Comparison of ENCODE assay signal across 10 mouse cellular contexts in genomic region chr4:137189058-137189457, GRCm38 (mm10).
DNase-seq lines count a peak whose midpoint lies in the region; ATAC-seq and TF ChIP-seq lines count a peak whose summit lies in the region.
"Had no signal": no experiment of that assay in that cellular context is flagged by ENCODE, and none has a peak within 500 bp of the region (broad histone marks: within the 10 kb centered on the region; RNA-seq: fewer than 3 reads in every experiment).

No protein-coding gene starts in this region.

- peaks cover 15% of the 10 kb centered on the region for H3K4me1 ChIP-seq in heart, embryonic 12.5 days (replicated peaks)
- H3K4me1 ChIP-seq in midbrain, postnatal 0 days (ENCODE audit: insufficient read depth, low read length): no peaks in the 10 kb centered on the region
- H3K4me1 ChIP-seq in midbrain, embryonic 10.5 days: peaks cover 13% of the 10 kb centered on the region
- no peaks in the 10 kb centered on the region for H3K4me1 ChIP-seq in liver, embryonic 11.5 days (replicated peaks; ENCODE audit: control insufficient read depth, insufficient read depth, low read length)

- WGBS in heart, embryonic 12.5 days: 63% methylated on average over 6 of the region's 6 CpGs
- 72% methylated on average over 6 of the region's 6 CpGs for WGBS in midbrain, postnatal 0 days
- 77% methylated on average over 6 of the region's 6 CpGs for WGBS in midbrain, embryonic 10.5 days
- WGBS in liver, embryonic 11.5 days: 45% methylated on average over 6 of the region's 6 CpGs

- peak; percentile 36 to 55 for DNase-seq in heart, adult 18-20 months
- DNase-seq in midbrain, postnatal 0 days (ENCODE audit: low spot score): no peak
- DNase-seq in midbrain, embryonic 10.5 days (ENCODE audit: low spot score): no peak
- DNase-seq in gastrocnemius, postnatal 14 days: peak; percentile 66
- DNase-seq in thymus, postnatal 36 days: peak; percentile 76 to 82
- DNase-seq in liver, embryonic 11.5 days (ENCODE audit: low spot score): no peak
- no peak for DNase-seq in layer of hippocampus, adult 11-12 months (ENCODE audit: low spot score)
- DNase-seq: lung, postnatal 36 days had no signal

- no peak for ATAC-seq in heart, embryonic 12.5 days (ENCODE audit: insufficient number of reproducible peaks, low FRiP score)
- no peak for ATAC-seq in midbrain, postnatal 0 days (ENCODE audit: low FRiP score)
- ATAC-seq in liver, embryonic 11.5 days (replicated peaks; ENCODE audit: low FRiP score): no peak

- H3K9ac ChIP-seq in heart, embryonic 12.5 days: no peak overlapping the region
- H3K9ac ChIP-seq in midbrain, postnatal 0 days (replicated peaks; ENCODE audit: low read length, poor library complexity, severe bottlenecking): no peak overlapping the region
- H3K9ac ChIP-seq in liver, embryonic 11.5 days (ENCODE audit: low read depth, low read length): no peak overlapping the region

- H3K9me3 ChIP-seq in heart, embryonic 12.5 days (replicated peaks): no peaks in the 10 kb centered on the region
- no peaks in the 10 kb centered on the region for H3K9me3 ChIP-seq in midbrain, postnatal 0 days (ENCODE audit: low read length)
- H3K9me3 ChIP-seq in midbrain, embryonic 10.5 days (replicated peaks): no peaks in the 10 kb centered on the region
- H3K9me3 ChIP-seq in liver, embryonic 11.5 days (ENCODE audit: control insufficient read depth, low read length): no peaks in the 10 kb centered on the region

- H3K4me2 ChIP-seq in heart, embryonic 12.5 days: no peak overlapping the region
- H3K4me2 ChIP-seq in midbrain, postnatal 0 days (ENCODE audit: low read depth, low read length, poor library complexity, severe bottlenecking): no peak overlapping the region
- H3K4me2 ChIP-seq in liver, embryonic 11.5 days: no peak overlapping the region

- no peak overlapping the region for H3K4me3 ChIP-seq in heart, embryonic 12.5 days
- no peak overlapping the region for H3K4me3 ChIP-seq in midbrain, postnatal 0 days (ENCODE audit: low read depth, low read length)
- no peak overlapping the region for H3K4me3 ChIP-seq in midbrain, embryonic 10.5 days
- no peak overlapping the region for H3K4me3 ChIP-seq in liver, embryonic 11.5 days (ENCODE audit: low read depth, low read length)
- H3K4me3 ChIP-seq: erythroblast, embryonic 14.5 days had no signal

- no peaks in the 10 kb centered on the region for H3K36me3 ChIP-seq in heart, embryonic 12.5 days
- no peaks in the 10 kb centered on the region for H3K36me3 ChIP-seq in midbrain, postnatal 0 days (ENCODE audit: insufficient read depth, low read length)
- no peaks in the 10 kb centered on the region for H3K36me3 ChIP-seq in midbrain, embryonic 10.5 days
- H3K36me3 ChIP-seq in liver, embryonic 11.5 days (ENCODE audit: control insufficient read depth, insufficient read depth, low read length): no peaks in the 10 kb centered on the region

- intact Hi-C loops in gastrocnemius, postnatal 14 days (cut with DNase I; ENCODE audit: low total_unique reads): no loop called here

- peak; percentile 14; the same call in 1 of the 2 replicates for TF ChIP-seq CTCF in midbrain, postnatal 0 days (IDR thresholded peaks at IDR 0.05)

- peaks cover 4% of the 10 kb centered on the region; the same call in 1 of the 2 replicates for H3K27me3 ChIP-seq in heart, embryonic 12.5 days (replicated peaks)
- no peaks in the 10 kb centered on the region for H3K27me3 ChIP-seq in midbrain, postnatal 0 days (ENCODE audit: insufficient read depth, low read length)
- 0 out of 2 replicates have a peak, but pooled peaks cover 7% of the 10 kb centered on the region for H3K27me3 ChIP-seq in midbrain, embryonic 10.5 days (ENCODE audit: low read depth, poor library complexity, severe bottlenecking)
- H3K27me3 ChIP-seq in liver, embryonic 11.5 days (replicated peaks; ENCODE audit: control insufficient read depth, insufficient read depth, low read length): 0 out of 2 replicates have a peak, but pooled peaks cover 3% of the 10 kb centered on the region

- no peak overlapping the region for H3K27ac ChIP-seq in heart, embryonic 12.5 days (ENCODE audit: poor library complexity, severe bottlenecking)
- no peak overlapping the region for H3K27ac ChIP-seq in midbrain, postnatal 0 days (ENCODE audit: low read depth, low read length)
- no peak overlapping the region for H3K27ac ChIP-seq in midbrain, embryonic 10.5 days (replicated peaks)
- H3K27ac ChIP-seq in liver, embryonic 11.5 days (ENCODE audit: low read depth, low read length): no peak overlapping the region

Comparison
In these comparisons a context has a peak if more than half of its experiments do, and no peak if none do; other contexts are left out.
1. DNase-seq: peak in heart, adult 18-20 months (2 of 2), gastrocnemius, postnatal 14 days (single experiment) and thymus, postnatal 36 days (2 of 2); none in midbrain, postnatal 0 days (single experiment), midbrain, embryonic 10.5 days (single experiment), liver, embryonic 11.5 days (single experiment) and layer of hippocampus, adult 11-12 months (single experiment).